Mouse (Mus musculus) liver, embryonic 13.5 days (tissue): ENCODE results near the gene Slc37a3. TPM values are rescaled to one million over a fixed set of nuclear protein-coding genes. Genes with fewer than 3 reads are reported as not detected.

Source experiments
- ATAC-seq: fragments of 200-750 bp; cut with Nextera tagmentation; 2 replicates; pipeline ENCODE4 v1.8.0; 2017; ENCODE audit warnings: low read depth, mild to moderate bottlenecking, moderate number of reproducible peaks, moderate library complexity
- DNase-seq: peaks from one replicate; pipeline ENCODE4 v3.0.0; 2022
- H3K27ac ChIP-seq: fragments of 300-500 bp; sonication (generic); 2 replicates; pipeline ENCODE4 v1.5.1; 2015; ENCODE audit warnings: moderate library complexity, mild to moderate bottlenecking, inconsistent platforms
- H3K27me3 ChIP-seq: fragments of 300-500 bp; sonication (generic); 2 replicates; pipeline ENCODE4 v1.6.1; 2015; ENCODE audit warnings: mild to moderate bottlenecking, inconsistent platforms
- H3K36me3 ChIP-seq: fragments of 300-500 bp; sonication (generic); 2 replicates; pipeline ENCODE4 v1.6.1; 2015; ENCODE audit warnings: mild to moderate bottlenecking, inconsistent platforms
- H3K4me1 ChIP-seq: fragments of 300-500 bp; sonication (generic); replicated peaks from 2 replicates; pipeline ENCODE4 v1.6.1; 2015; ENCODE audit warnings: inconsistent platforms
- H3K4me2 ChIP-seq: fragments of 300-500 bp; sonication (generic); 2 replicates; pipeline ENCODE4 v1.6.1; 2015; ENCODE audit warnings: inconsistent platforms, mild to moderate bottlenecking, moderate library complexity
- H3K4me3 ChIP-seq: fragments of 300-500 bp; sonication (generic); replicated peaks from 2 replicates; pipeline ENCODE4 v1.5.1; 2015; ENCODE audit warnings: mild to moderate bottlenecking, inconsistent platforms
- H3K9ac ChIP-seq: fragments of 300-500 bp; sonication (generic); 2 replicates; pipeline ENCODE4 v1.6.1; 2015; ENCODE audit warnings: mild to moderate bottlenecking, inconsistent platforms
- H3K9me3 ChIP-seq: fragments of 300-500 bp; sonication (generic); replicated peaks from 2 replicates; pipeline ENCODE4 v1.6.1; 2016; ENCODE audit warnings: inconsistent platforms
- WGBS: fragments of 180-500 bp; shearing (Covaris S2); methylation state at CpG from one replicate; pipeline ENCODE4 v1.1.7; 2015; ENCODE audit not compliant: insufficient replicate concordance; 5-methylcytosine and 5-hydroxymethylcytosine counted together
- polyA plus RNA-seq: library from polyadenylated mRNA; unstranded; fragments of >200 nt; fragmentation: Nextera tagmentation; extraction: Ambion mirVana; gene quantifications from 2 replicates; pipeline ENCODE4 v1.2.1, GENCODE M21; 2015

Slc37a3 gene
- polyA plus RNA-seq, 1 experiment from 2014 or later: 6.8 TPM

- Histone ChIP-seq H3K36me3 (no peaks in the 10 kb centered on the region), H3K27ac (no peak overlapping the region), H3K9me3 (no peaks in the 10 kb centered on the region), H3K9ac (no peak overlapping the region), H3K27me3 (no peaks in the 10 kb centered on the region), H3K4me1 (no peaks in the 10 kb centered on the region), H3K4me3 (no peak overlapping the region), H3K4me2 (no peak overlapping the region)
- 40% methylated on average over 5 of the region's 5 CpGs for WGBS
- ATAC-seq (peak; percentile 54), DNase-seq (no peak)
Measured at GRCm38 (mm10) chr6:39286732-39287083, 90.8 kb downstream of the Slc37a3 start.

- DNase-seq (no peak), ATAC-seq (peak; percentile 45)
- no peak overlapping the region for H3K27ac ChIP-seq
- H3K36me3 ChIP-seq: no peaks in the 10 kb centered on the region
- no peak overlapping the region for H3K4me2 ChIP-seq
- no peak overlapping the region for H3K9ac ChIP-seq
- H3K9me3 ChIP-seq: no peaks in the 10 kb centered on the region
- H3K4me1 ChIP-seq: no peaks in the 10 kb centered on the region
- WGBS: 26% methylated on average over 6 of the region's 9 CpGs
- H3K4me3 ChIP-seq: no peak overlapping the region
- no peaks in the 10 kb centered on the region for H3K27me3 ChIP-seq
Measured at GRCm38 (mm10) chr6:39286053-39286731, 91.3 kb downstream of the Slc37a3 start.

- Histone ChIP-seq H3K4me3 (no peak overlapping the region), H3K4me2 (no peak overlapping the region), H3K27ac (no peak overlapping the region), H3K27me3 (no peaks in the 10 kb centered on the region), H3K4me1 (no peaks in the 10 kb centered on the region), H3K36me3 (no peaks in the 10 kb centered on the region), H3K9ac (no peak overlapping the region), H3K9me3 (no peaks in the 10 kb centered on the region)
- DNase-seq (no peak), ATAC-seq (no peak)
- 60% methylated on average over 3 of the region's 3 CpGs for WGBS
Measured at GRCm38 (mm10) chr6:39284836-39285235, 92.6 kb downstream of the Slc37a3 start.

Other genes with a start within 250 kb of the Slc37a3 start
- 9.1 and 11.6 TPM in 2 replicates for gene Kdm7a, start 170.9 kb downstream of the Slc37a3 start, polyA plus RNA-seq
- gene Rab19, start 3.5 kb upstream of the Slc37a3 start, polyA plus RNA-seq: 0.18 and 0.27 TPM in 2 replicates
- 197 and 202 TPM in 2 replicates for gene Mkrn1, start 42.8 kb upstream of the Slc37a3 start, polyA plus RNA-seq
- 1.9 and 2.1 TPM in 2 replicates for gene Dennd2a, start 180.2 kb upstream of the Slc37a3 start, polyA plus RNA-seq
- gene Adck2, start 196.2 kb upstream of the Slc37a3 start, polyA plus RNA-seq: 8.9 and 9.4 TPM in 2 replicates
- 1.0 and 1.4 TPM in 2 replicates for gene Gm42420, start 208.1 kb upstream of the Slc37a3 start, polyA plus RNA-seq
- 233 and 270 TPM in 2 replicates for gene Ndufb2, start 214.9 kb upstream of the Slc37a3 start, polyA plus RNA-seq